Mouse (Mus musculus) kidney, adult 2 months (tissue): ENCODE results near the gene Arpc2.

Experiments used
- CTCF ChIP-seq: fragments of 200-500 bp; conservative IDR thresholded peaks from 2 replicates; pipeline ENCODE4 v1.5.1; 2011; ENCODE audit warnings: low read depth, mild to moderate bottlenecking, control low read depth, low read length, moderate library complexity, mixed read lengths; ENCODE audit not compliant: insufficient read depth, insufficient read length
- POLR2A ChIP-seq: fragments of 200-500 bp; IDR thresholded peaks from one replicate; pipeline ENCODE4 v1.6.1; 2011; ENCODE audit warnings: low read depth, low read length, control low read depth

DNA sequence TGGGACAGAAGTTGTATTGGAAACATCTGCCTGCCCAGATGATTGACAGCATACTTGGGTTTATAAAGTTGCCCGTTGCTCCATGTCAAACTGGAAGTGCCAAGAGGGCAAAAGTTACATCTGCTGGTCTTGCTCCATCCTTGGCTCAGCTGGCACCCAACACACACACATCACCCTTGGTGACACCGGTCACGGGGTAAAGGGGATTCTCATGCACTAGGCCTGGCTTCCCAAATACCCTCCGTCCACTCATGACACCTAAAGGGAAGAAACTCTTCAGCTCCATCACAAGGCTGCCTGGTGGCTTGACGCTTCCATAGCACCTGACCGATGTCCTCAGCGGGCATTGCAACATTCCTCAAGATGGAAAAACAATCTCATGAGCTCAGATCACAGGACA lies 45.4 kb upstream of the Arpc2 start:
- no peak for TF ChIP-seq POLR2A
- TF ChIP-seq CTCF: no peak
